Mouse (Mus musculus) CD8-positive naive resting alpha-beta T cell, adult 2 months (primary cell): ENCODE data around the gene Brinp3.
"Not testable (repeated sequence)": the region's sequence is repeated elsewhere in the genome, so short reads cannot be mapped to it uniquely, and the experiment has no call there.

Experiments used
- DNase-seq, 2 experiments: peaks; one replicate each; pipeline ENCODE4 v3.0.0; 2022; ENCODE audit warnings: low read depth in 2 of 2, low spot score in 2 of 2

The Brinp3 gene

DNA sequence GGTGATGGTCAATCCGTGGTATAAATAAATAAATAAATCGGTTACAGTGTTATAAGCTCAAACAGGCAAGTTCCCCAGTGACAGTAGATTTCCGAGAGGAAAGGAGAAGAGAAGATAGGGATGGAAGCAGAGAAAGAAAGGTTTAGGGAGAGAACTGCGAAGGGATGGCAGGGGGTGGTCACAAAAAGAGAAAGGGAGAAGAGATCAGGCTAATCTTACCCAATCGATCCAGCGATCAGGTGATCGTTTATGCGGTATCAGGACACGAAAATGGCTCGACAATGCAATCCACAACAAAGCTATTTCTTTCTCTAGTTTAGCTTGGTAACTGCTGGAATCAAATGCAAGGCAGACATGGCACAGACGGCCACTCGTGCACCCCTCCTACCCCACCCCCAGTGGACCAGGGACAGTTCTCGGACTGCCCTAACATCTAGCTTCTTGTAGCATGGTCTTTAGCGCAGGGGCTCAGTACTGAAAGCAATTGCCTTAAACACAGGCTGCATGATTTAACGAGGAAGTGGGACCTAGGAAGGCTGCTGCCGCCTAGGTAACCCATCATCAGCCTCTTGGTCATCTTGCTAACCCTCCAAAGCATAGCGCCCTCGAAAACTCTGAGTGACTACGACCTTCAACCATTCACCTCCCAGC, at the start of gene Brinp3:
Gene Brinp3, plus strand, starts transcription at position 80 of the 651 bp plus-strand sequence.
- no peak for DNase-seq

DNA sequence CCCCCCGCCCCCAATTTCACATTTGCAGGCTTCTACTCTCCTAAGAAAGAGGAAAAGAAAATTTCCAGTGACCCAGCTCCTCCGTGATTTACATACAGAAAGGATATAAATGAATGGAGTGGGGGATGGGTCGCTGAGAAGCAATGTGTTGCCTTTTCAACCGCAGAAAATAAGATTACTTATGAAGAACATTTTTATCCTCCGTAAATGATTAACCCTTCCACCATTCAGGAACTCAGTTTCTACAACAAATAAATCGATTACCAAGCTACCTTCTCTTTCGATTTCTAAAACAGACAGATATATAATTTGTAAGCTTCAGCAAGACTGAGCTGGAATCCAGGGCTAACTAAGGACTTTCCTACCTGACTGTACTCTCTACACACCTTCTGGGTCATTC, 339 bp upstream of the Brinp3 start:
- no peak for DNase-seq

DNA sequence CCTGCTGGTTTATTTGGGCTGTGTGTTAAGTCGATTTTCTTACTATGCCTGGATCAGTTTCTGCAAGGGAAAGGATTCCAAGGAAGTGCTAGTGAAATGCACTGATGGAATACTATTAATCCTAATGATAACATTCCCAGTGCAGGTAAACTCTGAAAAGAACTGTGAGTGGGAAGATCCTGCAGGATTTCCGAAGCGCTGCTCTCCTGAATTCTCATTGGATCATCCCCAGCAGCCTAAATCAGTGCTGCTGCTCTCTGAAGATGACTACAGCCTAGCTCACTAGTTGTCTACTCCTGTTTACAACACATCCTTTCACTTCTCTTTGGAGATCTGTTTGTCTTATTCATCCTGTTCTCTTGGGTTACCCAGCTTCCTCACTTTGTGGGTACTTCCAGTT, 826 bp downstream of the Brinp3 start:
- DNase-seq: no peak

DNA sequence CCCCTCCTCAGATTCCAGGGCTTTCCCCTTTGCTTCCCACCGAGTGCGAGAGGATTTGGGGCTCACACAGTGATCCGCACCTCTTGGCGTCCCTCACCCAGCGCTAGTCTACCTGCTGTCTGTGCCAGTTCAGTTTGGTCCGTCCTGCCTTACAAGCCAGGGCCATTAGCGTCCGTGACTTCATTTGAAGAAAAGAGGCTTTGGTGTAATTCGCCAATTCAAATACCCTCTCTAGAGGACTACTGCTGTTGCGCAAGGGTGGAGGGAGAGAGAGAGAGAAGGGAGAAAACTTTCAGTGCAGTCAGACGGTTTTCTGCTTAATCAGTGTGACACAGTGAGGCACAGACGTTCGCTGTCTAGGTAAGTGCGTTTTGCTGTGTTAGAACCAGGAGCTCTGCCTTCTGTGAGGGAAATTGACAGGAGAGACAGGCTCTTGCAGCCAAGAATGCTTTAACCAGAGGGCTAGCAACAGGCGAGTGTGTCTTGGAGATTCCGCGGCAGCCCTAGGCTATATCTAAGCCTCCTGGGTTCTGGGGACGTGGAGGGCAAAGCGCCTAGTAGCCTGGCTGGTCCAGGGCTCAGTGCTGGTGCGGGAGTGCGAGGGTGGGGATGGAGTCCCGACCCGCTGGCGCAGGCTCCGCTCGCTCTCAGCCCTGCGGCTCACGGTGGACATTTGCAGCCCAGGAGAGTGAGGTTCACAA, 3.0 kb downstream of the Brinp3 start:
- no peak for DNase-seq

DNA sequence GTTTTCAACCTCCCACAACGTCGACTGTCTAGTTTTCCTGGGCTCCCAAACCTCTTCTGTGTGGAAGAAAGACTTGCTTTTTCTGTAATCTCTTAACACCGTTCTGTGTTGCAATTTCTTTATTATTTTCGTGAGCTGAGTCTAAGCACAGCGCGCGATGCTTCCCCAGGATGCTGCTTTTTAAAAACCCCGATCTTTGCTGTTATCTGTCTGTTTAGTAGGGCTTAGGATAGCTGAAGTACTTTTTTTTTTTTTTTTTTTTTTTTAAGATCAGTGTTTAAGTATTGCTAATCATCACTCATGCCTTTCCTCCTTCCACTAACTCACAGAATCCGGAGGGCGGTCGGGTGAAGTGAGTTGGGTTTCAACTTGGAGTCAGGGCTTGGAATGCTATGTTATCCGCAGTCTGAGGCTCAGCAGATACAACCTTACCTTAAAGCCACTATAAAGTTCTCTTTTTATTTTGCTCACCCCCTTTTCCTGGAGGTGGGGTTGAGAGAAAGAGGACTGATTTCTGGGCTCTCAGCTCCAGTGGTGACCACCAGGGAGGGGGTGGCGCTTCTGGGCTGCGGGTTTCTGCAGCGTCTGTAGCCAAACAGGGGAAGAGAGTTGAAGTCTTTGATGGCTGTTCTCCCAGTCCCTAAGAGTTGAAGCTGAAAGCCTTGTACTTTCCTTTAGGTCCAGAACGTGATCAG, 3.7 kb downstream of the Brinp3 start:
- DNase-seq: no peak

DNA sequence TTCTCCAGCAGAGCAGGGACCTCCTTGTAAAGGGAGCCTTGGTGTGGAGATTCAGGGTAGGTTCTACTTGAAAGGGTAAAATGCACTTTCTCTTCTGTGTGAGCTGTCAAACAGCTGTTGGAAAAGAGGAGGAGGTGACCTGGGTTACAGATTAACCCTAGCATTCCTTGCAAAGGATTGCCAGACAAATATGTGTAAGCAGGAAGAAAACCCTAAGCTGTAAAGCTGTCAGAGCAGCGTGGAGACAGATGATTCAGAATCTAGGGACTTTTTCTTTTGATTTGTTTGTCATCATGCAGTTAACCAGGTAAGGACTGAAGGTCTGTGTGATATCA, 4.2 kb downstream of the Brinp3 start:
- no peak for DNase-seq

DNA sequence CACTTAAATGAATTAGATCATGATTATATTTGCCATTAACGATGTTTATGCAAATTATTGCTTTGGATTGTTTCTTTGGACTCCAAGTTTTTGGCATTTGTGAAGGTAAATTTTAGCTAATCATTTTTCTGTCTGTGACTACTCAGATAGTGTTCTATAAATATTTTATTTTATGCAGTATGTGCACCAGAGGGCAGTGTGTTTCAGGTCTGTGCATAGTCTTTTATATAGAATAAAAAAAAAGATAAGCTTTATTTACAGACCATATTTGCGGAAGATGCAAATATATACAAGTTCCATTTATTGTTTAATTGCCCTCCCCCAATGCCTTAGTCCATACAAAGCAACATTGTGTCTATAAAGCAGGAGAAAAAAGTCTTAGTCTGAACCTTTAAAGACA, 20.8 kb downstream of the Brinp3 start:
- no peak for DNase-seq

DNA sequence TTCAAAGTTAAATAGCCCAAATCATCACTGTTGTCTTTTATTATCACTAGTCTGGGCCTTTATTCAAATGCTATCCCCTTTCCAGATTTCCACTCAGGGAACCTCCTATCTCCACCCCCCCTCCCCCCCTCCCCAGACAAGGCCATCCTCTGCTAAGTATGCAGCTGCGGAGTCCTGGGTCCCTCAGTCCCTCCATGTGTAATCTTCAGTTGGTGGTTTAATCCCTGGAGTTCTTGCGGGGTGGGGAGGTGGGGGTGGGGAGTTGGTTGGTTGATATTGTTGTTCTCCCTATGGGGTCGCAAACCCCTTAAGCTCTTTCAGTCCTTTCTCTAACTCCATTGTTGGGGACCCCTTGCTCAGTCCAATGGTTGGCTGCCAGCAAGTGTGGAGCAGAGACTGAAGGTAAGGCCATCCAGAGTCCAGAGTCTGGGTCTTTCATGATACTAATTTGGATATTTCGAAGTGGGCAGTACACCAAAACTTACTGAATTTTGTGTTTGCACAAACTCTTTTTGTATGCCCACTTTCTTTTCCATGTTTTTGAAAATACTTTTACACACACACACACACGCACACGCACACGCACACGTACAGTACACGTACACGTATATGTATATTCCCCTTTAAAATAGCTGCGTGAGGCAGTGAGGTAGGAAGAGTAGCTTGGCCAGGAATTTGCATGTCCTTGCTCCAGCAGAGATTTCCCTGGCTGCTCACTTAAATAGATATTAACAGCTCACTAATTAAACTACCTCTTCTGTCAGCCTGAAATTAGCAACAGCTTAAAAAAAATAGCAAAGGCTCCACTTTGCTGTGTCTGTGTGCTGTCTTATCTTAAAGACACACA, 29.4 kb downstream of the Brinp3 start:
- no peak for DNase-seq

DNA sequence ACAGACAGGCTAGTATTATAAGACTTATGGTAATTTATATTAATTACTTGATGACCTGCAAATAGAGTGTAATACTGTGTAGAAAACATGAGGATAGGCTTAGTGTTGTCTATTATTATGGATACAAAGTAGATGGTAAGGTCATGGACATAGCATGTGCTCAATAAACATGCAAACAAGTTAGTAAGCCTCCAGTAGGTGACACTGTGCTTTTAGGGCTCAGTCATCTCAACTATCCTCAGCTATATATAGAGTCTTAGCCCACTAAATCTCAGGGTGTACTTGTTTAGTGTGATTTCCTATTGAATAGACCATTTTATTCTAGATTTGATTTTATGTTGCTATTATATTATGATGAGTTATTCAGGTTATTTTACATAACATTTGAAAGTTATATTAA, 34.0 kb downstream of the Brinp3 start:
- no peak for DNase-seq

DNA sequence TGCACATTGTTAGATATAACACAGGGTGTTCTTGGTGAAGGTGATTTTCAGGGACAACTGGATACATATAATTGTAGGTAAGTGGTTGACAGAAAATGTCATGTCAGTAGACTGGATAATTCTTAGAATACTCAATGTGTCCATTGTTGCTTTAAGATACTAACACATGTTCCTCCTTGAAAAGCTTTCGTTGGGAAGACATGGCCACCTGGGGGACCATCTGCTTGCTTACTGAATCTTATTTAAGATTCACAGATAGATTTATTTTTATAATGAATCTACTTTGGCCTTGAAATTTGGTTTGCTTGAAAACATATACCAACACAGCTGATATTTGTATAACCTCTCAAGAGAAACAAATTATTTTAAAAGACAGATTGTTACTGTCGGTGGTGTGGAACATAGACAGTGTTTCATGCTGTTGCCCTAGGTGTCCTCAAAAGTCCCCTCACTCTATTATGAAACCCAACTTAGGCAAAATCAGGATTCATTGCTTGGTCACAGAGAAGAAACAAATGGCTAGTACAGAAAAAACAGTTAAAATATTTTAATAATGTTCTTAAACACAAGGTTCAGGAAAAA, 52.4 kb downstream of the Brinp3 start:
- DNase-seq: no peak

DNA sequence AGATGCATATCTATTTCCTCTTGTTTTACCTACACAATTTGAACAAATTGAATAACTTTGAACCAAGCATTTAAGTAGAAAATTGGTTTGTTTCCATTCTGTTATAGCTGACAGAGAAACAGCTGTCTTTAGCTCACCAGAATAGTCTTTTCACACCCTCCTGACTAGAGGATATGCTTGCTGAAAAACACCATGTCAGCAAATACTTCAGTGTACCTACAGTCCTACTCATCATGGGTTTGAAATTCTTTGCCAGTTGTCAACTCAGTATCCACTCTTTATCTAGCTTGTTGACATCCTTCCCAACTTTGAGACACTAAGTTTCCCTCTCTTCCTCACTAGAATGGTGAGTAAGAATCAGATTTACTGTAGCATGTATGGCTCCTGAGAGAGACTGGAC, 62.4 kb downstream of the Brinp3 start:
- no peak for DNase-seq

DNA sequence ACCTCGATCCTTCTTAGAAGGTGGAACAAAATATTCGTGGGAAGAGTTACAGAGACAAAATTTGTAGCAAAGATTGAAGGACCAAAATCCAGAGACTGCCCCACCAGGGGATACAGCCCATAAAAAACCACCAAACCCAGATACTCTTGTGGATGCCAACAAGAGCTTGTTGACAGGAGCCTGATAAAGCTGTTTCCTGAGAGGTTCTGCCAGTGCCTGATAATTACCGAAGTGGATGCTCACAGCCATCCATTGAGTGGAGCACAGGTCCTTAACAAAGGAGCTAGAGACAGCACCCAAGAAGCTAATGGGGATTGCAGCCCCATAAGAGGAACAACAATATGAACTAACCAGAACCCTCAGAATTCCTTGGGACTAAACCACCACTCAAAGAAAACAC, 67.6 kb downstream of the Brinp3 start:
- DNase-seq: no peak

DNA sequence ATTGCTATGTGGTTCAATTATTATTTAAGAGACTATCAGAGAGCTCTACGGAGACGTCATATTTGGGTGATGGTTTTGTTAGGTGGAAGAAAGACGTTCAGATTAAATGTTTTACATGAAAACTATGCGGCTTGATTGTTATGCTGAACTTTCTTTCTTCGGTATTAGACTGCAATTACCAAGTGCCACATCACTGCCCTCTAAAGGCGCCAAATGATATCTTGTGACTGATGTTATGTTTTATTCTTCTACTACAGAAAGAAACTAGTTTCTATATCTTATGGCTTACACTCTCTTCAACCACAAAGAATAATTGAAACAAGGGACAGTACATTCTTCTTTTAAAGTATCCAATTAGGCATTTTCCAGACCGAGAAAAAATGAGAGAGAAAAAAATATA, 89.6 kb downstream of the Brinp3 start:
- DNase-seq: no peak

DNA sequence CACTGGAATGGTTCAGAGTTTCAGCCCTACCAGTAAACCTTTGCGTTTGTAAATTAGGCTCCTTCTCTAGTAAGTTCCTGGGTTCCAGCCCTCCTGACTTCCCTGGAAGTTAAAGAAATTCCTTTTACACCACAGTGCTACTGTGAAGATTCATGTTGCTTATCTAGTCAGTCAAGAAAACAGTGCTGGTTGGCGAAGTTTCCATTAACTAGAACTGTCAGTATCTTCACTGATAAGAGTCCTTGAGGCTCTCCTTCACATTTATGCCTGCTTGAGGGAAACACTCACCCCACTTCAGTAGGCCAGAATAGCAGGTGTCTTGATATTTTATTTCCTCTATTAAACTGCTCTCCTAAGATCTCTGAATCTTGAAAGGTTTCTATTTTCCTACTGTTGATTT, 138.3 kb downstream of the Brinp3 start:
- no peak for DNase-seq

DNA sequence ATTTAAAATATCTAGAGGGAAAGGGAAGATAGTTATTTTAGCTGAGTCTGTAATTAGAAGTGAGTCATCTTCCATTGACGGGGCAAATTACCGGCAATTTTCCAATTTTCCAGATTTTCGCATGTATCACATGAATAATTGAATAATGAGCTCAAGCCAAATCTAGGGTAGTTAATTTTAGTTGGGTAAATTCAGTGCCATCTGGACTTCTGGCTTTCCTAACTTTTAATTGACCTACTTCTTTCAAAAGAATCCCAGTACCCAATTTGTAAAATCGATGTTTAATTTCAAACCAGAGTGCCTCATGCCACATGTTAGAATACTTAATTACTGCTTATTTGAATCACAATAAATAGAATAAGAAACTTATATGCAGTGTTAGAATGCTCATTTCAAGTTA, 162.7 kb downstream of the Brinp3 start:
- DNase-seq: no peak

DNA sequence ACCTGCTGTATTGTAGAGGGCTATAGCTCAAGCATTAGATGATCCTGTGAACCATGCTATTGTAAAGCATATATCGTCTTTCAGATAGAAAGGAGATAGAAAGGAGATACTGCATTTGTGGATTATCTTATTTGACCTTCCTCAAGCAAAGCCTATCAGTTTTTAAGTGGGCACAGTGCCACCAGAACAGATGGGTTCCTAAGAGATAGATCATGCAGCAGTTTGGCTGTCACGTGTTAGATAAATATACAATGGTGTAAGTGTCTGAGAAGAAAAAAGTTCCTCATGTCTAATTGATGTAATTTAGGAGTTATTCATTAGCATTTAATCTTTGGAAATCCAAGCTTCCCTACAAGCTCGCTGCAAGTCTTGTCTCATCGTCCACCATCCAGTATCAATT, 206.2 kb downstream of the Brinp3 start:
- DNase-seq: no peak

DNA sequence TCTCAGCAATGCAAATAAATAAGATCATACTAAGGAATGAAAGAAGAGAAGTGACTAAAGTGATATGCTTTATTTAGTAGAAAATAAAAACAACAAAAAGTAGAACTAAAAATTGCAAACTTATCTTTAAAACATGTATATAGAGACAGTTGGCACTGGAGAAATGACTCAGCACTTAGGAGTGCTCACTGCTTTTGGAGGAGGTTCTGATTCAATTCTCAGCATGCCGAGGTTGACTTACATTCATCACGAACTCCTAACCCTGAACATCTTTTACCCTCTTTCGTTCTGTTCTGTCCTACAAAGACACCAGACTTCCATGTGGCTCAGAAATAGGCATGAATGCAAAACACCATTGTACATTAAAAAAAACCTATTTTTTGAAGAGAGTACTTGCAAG, 225.0 kb downstream of the Brinp3 start:
- DNase-seq: no peak

DNA sequence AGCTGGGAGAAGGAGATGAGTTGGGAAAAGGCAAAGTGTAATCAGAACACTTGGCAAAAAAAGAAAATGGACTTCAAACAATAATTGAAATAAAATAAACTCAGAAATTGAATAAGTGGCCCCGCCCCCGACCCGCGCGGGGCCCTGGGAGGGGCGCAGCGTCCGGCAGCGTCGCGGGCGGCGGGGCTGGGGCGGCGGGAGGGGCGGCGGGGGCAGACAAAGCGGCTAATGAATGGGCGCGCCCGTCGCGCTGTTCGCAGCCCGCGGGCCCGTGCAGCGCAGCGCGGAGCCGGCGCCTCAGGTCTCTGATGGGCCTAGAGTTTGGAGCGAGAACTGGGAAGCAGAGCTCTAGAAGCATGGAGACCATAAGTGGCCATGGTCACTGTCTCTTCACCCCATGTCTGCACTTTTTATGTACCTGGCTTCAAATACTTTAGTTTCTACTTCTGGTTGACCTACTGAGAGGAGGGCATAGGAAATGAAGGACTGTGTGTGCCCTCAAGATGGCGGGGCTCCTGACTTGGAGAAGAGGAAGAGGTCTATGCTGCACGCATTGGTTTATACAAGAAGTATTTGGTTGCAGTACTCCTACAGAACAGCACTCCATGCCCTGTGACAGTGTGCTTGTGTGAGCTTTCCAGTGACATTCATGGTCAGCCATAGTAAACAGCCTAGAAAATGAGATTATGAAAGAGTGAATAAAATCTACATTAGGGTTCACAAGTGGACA, 230.4 kb downstream of the Brinp3 start:
- DNase-seq: not testable (repeated sequence)

DNA sequence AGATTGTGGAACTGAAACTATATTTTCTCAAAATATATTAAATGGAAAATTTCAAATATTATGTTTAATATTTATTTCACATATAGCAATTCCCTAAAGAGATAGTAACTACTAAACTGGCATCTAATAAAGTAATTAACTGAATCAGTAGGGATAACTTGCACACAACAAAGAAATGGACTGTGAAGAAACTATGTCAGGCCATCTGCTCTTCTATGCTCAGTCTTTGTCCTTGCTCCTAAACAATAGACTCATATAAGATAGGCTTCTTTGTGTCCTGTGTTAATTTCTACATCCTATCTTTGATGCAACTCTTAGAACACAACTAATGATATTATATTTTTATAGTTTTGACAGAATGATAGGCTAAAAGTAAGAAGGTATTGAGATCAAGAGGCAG, 256.5 kb downstream of the Brinp3 start:
- no peak for DNase-seq

DNA sequence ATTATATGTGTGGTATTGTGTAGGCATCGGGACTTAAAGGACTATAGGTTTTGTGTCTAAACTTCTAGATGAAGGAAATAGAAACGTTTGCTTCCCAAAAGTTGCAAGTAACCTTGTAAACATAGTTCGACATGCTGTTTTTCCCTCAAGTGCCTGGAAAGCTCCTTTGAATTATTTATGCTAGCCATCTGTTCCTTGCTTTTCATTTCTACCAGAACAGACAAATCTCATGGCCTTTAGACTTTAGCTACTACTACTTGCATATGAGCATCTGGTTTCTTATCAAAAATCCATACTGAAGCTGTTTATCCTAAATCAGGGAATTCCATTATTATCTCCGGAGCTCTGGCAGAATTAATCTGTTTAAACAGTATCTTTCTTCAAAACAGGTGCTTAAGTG, 288.7 kb downstream of the Brinp3 start:
- DNase-seq: no peak

DNA sequence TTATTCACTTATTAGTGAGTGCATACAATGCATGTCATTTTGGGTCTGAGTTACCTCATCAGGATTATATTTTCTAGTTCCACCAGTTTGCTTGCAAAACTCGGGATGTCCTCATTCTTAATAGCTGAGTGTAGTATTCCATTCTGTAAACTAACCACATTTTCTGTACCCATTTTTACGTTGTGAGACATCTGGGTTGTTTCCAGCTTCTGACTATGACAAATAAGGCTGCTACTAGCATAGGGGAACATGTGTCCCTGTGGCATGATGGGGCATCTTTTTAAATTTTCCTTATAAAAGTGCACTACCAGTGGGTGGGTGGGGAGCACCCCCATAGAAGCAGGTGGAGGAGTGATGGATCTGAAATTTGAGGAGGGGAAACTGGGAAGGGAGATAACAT, 292.7 kb downstream of the Brinp3 start:
- DNase-seq: no peak
